Mouse (Mus musculus) urinary bladder, postnatal 36 days (tissue): ENCODE results near the gene Nomo1.

Source experiments
- DNase-seq, 2 experiments: peaks; one replicate each; pipeline ENCODE4 v3.0.0; 2022; ENCODE audit warnings: low spot score in 2 of 2, mixed read lengths in 1 of 2

Nomo1 gene

DNA sequence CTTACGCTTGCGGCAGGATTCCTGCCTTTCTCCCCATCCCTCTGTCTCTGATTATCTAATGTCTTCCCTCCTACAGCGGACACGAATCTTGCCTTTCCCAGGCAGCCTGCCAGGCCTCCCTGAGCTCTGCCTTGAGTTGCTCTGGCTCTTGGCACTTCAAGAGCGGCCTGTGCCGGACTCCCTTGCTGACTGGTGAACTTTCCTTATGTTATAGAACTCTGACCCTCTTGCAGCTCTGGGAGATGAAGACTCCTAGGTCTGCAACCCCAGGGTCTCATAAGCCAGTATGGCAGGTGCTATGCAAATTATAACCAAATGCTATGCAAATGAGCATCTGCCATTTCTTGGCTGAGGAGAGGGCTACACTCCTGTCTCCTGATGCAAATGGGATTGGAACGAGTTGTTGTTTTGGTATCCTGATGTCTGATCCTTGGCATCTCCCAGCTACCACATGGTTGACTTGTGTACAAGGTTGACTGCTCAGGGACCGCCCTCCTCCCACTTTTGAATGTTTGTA, 69.6 kb downstream of the Nomo1 start:
- DNase-seq: no peak

DNA sequence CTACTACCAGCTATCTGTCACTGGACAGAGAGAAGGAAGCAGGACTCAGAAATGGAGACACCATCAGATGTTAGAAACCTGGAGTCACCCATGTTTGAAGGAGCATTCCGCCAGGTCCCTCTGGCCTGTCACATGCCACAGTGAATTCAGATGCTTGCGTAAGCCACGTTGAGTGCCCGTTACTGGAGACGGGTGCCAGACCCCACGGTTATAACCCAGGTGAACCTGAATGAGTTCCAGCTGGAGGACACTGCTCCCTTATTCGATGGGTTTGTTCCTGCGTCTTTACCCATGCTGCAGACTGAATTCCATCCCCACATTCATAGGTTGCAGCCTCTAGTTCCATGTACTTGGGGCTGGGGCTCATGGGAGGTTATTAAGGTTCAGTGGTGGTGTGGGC, 70.3 kb downstream of the Nomo1 start:
- DNase-seq: no peak

DNA sequence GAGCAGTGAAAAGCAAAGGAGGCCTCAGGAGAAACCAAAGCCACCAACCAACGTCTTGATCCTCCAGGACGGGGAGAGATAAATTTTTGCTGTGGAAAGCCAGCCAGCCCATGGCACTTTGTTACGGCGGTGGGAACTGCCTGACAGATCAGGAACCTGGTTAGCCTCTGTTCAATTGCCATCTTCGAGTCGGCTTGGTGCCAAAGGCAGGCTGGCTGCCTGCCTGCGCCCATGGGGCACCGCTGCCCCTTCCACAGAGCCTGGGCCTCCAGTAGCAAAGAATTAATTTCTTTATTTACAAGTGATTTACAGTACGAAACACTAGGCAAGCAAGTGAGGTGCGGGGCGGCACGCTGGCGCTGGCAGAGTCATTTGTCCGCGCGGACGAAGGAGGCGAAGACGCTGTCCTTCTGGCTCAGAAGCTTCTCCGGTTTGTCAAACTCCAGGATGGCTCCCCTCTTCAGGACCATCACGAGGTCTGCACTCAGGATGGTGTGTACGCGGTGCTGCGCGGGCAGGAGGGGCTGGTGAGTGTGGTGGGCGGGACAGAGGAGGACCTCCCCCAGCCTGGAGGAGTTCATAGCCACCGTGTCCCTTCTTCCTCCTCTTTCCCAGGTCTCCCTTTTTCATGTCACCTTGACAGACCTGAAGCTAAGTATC, 70.9 kb downstream of the Nomo1 start:
- no peak for DNase-seq

DNA sequence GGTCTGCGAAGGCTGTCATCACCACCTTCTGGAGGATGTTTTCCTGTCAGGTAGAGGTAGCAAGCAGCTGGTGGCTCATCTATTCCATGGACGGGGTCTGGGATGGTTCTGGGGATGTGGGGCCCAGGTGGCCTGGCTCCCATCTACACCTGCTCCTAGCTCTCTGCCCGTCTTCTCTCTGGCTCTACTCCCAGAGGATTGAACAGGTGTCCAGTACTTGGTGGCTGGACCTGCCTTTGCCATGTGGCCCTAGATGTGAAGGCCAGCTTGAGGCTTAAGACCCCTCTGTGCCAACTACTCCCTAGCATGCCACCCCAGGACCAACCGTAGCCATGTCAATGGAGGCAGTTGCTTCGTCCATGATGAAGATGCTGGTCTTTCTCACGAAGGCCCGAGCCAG, 72.0 kb downstream of the Nomo1 start:
- no peak for DNase-seq

DNA sequence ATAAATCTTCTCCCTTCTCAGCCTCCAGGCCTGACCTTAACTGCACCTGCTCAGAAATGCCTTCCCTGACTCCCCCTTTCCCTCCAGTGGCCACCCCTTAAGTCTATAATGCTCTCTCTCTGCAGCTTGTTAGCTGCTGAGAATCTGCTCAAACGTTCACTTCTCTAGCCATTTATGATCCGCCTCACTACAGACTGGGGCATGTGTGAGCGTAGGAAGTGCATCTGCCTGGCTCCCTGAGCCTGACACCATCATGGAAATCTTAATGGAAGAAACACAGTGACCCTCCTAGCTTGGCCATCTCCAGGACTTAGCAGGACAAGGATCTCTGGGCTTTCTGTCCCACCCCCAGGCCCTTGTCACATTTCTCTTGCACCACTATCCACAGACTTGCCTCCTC, 76.6 kb downstream of the Nomo1 start:
- no peak for DNase-seq

DNA sequence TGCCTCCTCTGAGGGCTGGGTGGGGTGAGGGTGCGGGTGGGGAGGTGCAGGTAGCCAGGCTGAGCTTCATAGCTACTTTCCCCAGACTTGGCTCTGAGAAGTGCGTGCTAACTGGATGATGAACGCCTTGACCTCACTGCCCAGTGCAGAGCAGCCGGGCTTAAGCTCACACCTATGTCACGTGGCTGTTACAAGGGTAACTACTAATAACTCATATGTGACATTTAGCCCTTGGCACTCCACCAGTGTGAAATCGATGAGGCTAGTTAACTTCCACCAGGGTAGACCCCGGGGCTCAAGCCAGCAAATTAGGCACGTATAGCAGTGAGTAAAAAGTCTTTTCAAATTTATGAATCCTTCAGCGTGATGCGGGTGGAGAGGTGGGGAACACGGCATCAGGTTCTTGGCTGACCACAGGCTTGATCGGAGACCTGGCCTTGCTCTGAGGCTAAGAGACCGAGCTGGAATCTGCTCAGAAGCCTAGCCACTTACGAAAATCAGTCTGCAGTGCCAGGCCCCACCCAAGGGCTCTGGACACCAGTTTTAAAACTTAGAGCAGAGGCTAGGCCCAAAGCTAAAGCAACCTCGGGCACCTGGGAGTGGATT, 77.8 kb downstream of the Nomo1 start:
- no peak for DNase-seq

DNA sequence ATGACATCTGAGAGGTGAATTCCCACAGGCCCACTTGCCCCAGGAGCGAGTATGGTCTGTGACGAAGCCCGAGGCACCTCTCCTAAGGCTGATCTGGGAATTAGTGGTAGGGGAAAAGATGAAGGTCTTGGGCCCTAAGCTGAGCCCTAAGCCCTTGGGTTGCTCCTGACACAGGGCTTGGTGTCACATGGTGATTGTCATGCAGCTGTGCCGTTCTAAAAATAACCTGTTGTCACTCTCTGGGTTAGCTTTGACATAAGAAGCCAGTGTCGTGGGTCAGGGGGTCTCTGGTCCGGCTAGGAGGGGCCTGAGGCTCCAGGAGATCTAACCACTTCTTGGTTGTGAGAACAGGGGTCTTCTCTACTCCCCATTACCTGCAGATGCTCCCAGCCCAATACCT, 78.4 kb downstream of the Nomo1 start:
- no peak for DNase-seq

DNA sequence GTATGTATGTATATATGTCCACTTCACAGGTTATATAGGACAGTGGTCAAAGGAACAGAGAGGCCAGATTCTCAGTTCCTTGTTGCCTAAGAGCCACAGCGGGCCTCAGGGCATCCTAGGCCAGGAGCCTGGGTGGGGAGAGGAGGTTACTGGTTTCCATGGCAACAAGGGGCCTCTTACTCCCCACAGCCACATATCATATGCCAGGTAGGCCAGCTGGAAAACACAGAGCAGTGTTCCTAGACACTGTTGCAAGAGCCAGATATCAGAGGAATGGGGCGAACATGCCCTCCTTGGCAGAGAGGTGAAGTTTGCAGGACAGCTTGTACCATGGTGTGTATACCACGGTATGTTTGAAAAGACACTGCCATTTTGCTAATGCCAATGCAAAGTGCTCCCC, 79.9 kb downstream of the Nomo1 start:
- DNase-seq: no peak

DNA sequence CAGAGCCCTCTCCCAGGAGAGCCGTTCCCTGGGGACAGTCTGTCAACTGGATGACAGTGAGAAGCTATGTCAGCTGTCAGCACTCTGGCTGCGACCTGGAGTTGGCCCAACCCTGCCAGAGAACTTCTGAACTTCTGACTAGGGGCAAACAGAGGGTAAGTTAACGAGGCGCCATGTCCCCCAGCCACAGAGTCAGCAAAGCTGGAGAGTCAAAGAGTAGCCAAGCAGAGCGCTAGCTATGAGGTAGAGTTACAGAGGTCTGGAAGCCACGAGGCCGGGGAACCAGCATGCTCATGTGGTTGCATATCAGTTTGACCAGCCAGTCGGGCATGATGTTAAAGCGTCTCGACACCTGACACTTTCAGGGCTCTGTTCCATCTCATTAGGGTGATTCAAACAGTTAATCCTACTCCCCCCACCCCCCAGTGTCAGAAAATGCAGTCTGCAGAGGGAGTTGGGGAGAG, 82.7 kb downstream of the Nomo1 start:
- no peak for DNase-seq

DNA sequence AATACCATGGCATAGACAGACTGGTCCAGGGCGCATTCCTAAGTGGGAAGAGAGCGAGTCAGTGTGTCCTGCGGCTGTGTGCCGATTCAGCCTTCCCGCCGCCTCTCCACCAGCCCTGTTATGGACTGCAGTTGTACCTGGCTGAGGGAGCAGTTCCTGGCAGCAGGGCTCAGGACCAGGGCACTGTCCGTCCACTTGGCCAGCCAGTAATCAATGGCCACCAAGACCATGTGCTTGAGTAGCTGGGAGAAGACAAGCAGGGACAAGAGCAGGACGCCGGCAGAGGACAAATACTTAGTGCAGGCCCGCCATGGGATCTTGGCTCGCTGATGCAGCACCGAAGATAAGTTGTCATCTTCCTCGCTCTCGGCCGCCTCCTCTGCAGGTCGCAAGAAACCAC, 83.5 kb downstream of the Nomo1 start:
- no peak for DNase-seq

DNA sequence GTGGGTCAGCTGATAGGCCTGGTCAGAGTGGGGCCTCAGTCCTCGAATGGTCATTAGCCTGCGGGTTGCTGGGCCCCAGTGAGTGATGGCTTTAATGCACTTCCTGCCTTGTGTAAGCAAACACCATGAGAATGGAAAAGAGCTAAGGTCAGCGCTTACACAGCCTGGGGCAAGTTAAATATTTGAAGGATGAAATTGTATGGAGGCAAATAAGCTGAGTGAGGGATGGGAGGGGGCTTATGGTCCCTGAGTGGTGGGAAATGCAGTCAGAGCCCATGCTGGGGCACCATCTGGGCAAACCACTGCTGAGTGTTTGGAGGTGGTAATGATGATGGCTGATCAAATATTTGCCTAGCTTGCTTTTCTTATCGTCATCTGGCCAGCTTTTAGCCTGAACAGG, 89.5 kb downstream of the Nomo1 start:
- no peak for DNase-seq

DNA sequence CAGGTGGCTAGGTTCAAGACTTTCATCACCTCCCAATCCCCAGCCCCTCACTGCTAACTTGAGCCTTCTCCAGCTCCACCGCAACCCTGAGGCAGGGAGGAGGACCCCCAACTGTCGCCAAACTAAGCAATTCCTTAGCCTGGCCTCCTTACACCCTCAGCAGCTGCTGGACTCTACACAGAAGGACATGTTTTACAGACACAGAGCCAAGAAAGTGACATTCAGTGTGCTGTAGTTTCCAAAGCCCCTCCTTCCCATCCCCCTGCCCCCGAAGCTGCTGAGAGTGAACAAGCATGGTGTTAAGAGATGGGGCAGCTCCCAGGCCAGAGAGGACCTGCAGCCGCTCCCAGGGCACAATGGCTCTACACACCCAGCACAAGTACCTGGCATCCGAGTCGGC, 91.0 kb downstream of the Nomo1 start:
- DNase-seq: no peak

DNA sequence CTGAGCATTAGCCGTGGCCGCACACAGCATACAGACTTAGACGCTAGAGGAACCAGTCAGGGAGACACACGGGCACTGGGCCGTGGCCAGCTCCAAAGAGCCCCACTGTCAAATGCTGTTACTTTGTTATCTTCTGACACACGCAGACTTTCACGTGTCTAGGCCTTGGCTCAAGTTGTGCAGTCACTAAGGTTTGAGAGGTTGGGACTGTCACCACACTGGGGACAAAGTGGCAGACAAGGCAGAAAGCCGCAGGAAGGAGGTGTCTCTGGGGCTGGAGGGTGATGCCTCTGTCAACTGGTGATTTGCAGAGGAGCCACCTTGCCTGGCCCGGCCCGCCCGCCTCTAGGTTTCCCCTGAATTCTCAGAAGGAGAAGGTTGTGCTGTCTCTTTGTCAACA, 91.8 kb downstream of the Nomo1 start:
- DNase-seq: no peak

DNA sequence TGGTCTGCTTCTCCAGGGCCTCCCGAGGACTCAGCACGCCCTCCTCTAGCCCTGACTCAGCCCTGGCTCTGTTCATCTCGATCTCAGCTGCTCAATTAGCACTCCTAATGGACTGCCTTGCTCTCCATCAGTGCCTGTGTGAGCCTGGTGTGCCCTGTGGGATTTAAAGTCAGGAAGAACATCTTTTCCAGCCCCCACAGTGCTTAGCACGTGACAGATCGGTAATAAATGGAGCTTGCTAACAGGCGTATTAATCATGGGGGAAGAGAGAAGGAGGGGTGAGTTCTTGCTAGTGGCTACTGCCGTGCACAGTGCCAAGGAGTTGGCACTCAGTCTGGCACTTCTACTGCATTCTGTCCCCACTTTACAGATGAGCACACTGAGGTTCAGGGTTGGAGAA, 94.7 kb downstream of the Nomo1 start:
- DNase-seq: no peak

DNA sequence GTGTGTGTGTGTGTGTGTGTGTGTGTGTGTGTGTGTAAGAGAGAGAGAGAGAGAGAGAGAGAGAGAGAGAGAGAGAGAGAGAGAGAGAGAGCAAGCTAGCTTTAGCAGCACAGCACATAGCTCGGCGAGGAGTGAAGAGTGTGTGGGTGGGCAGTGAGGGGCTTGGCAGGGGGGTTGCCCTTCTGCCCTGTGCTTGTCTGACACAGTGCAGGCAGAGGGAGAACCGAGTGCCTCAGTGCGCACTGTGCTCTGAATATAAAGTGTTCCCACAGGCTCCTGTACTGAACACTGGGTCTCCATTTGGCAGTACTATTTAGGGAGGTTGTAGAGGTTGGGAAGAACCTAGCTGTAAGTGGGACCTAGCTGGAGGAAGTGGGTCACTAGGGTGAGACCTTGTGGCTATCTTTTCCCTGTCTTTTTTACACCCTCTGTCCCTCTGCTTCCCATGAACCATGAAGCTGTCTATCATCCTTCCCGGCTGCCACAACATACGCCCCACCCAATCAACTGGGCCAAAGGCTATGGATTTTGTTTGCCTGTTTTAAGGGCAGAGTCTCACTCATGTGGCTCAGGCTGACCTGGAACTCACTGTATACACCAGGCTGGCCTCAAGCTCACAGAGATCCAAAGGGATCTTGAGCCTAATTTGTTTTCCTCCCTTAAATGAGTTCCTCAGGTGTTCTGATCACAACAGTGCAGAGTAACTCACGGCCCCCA, 96.1 kb downstream of the Nomo1 start:
- no peak for DNase-seq

DNA sequence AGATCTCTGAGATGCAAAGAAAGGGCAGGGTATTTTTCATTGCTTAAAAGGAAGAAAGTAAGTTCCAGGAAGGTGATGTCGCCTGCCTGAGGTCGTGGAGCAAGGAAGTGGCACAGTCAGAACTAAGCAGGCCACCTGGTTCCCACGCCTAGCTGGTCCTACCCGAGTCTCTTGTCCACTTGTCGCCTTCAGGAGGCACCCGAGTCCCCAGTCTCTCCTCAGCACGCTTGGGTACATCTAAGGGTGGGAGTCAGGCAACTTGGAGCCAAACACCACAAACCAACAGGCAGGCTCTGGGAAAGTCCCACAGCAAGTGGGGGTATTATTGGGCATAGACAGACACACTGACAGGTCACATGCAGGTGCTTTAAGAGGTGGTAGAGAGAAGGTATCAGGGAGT, 97.2 kb downstream of the Nomo1 start:
- DNase-seq: no peak

DNA sequence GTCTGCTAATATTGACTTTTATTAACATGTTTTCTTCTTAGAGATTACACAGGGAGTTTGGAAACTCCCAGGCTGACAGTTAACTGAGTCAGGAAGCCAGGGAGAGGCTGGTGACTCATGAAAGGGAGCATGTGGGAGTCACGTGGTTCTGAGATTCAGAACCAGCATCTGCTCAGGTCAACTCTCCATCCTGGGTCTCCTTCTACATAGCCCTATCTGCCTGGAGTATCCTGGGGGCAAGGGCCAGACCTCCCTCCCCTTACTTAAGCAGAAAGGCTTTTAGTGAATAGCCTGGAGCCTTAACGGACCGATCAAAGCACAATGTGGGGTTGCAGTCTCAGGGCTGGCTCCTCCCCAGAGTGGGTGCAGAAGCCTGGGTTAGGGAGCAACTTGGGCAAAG, 97.8 kb downstream of the Nomo1 start:
- peak; percentile 26 to 28 for DNase-seq

DNA sequence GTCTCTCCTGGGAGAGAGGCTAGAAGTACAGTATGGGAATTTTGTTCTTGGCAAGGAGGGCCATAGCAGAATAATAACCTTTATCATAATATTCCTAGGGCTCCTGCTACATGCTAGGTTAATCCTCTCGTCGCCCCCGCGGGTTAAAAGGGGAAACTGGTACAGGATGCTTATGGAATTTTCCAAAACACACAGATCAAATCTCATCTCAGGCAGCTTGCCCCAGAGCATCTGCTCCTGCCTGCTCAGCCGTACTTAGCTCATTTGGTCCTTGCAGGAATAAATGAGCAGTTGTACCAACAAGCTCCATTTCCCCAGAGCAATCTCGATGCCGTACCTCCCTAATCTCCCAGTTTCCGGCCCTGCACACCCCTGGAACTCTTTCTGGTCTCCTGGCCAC, 98.3 kb downstream of the Nomo1 start:
- no peak for DNase-seq

DNA sequence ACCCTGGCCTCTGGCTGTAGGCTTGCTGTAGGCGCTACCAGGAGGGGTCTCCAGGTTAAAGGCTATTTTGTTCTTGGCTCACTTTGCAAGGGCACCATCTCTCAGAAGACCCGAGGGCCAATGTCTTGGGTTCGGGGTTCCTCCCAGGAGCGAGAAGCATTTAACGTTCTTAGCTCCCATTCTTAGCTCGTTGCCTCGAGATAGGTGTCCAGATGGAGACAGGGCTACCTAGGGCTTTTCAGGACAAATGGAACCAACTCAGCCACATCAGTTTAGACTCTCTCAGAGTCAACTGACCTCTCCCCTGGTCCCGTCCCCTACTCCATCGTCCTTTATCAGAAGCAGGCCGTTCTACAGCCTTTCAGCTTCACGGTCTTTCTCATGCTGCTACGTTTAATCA, 98.7 kb downstream of the Nomo1 start:
- no peak for DNase-seq
